Comparison of ENCODE assay signal across 38 mouse cellular contexts in genomic region chr3:155099266-155099665, GRCm38 (mm10). TPM values are rescaled to one million over a fixed set of nuclear protein-coding genes. Genes with fewer than 3 reads are reported as not detected.
"Had no signal": no experiment of that assay in that cellular context is flagged by ENCODE, and none has a peak within 500 bp of the region (broad histone marks: within the 10 kb centered on the region; RNA-seq: fewer than 3 reads in every experiment).

No protein-coding gene starts in this region.

- H3K9me3 ChIP-seq: limb, embryonic 10.5 days; limb, embryonic 12.5 days; limb, embryonic 13.5 days; limb, embryonic 15.5 days; liver, embryonic 12.5 days; liver, embryonic 13.5 days; liver, embryonic 15.5 days; lung, embryonic 15.5 days; megakaryocyte, embryonic 14.5 days; midbrain, embryonic 10.5 days; midbrain, embryonic 12.5 days; midbrain, embryonic 13.5 days; midbrain, embryonic 15.5 days; neural tube, embryonic 12.5 days; neural tube, embryonic 13.5 days had no signal

- H3K36me3 ChIP-seq: limb, embryonic 10.5 days; limb, embryonic 12.5 days; limb, embryonic 13.5 days; limb, embryonic 15.5 days; liver, embryonic 12.5 days; liver, embryonic 13.5 days; liver, embryonic 15.5 days; lung, embryonic 15.5 days; midbrain, embryonic 10.5 days; midbrain, embryonic 12.5 days; midbrain, embryonic 13.5 days; midbrain, embryonic 15.5 days; neural tube, embryonic 12.5 days; neural tube, embryonic 13.5 days had no signal

- DNase-seq: left cerebral cortex, postnatal 4 days; liver; liver, embryonic 13.5 days; liver, postnatal 0 days; lung, adult 18-20 months; lung, adult 2 months; lung, embryonic 14.5 days; lung, postnatal 10 days; lung, postnatal 14 days; lung, postnatal 36 days; lung, postnatal 4 days; midbrain, embryonic 14.5 days had no signal

- H3K4me2 ChIP-seq: limb, embryonic 12.5 days; limb, embryonic 13.5 days; limb, embryonic 15.5 days; liver, embryonic 11.5 days; liver, embryonic 12.5 days; liver, embryonic 13.5 days; liver, embryonic 15.5 days; lung, embryonic 14.5 days; lung, embryonic 15.5 days; midbrain, embryonic 11.5 days; midbrain, embryonic 12.5 days; midbrain, embryonic 13.5 days; midbrain, embryonic 15.5 days; neural tube, embryonic 12.5 days; neural tube, embryonic 13.5 days had no signal

- H3K4me1 ChIP-seq: limb, embryonic 10.5 days; limb, embryonic 12.5 days; limb, embryonic 13.5 days; limb, embryonic 15.5 days; liver, embryonic 12.5 days; liver, embryonic 13.5 days; liver, embryonic 15.5 days; lung, embryonic 15.5 days; megakaryocyte, embryonic 14.5 days; midbrain, embryonic 10.5 days; midbrain, embryonic 12.5 days; midbrain, embryonic 13.5 days; midbrain, embryonic 15.5 days; neural tube, embryonic 12.5 days; neural tube, embryonic 13.5 days had no signal

- H3K27me3 ChIP-seq: limb, embryonic 12.5 days; limb, embryonic 13.5 days; limb, embryonic 15.5 days; liver, embryonic 12.5 days; liver, embryonic 13.5 days; liver, embryonic 15.5 days; lung, embryonic 15.5 days; megakaryocyte, embryonic 14.5 days; midbrain, embryonic 12.5 days; midbrain, embryonic 13.5 days; midbrain, embryonic 15.5 days; neural tube, embryonic 12.5 days; neural tube, embryonic 13.5 days had no signal

- H3K9ac ChIP-seq: limb, embryonic 12.5 days; limb, embryonic 13.5 days; limb, embryonic 15.5 days; liver, embryonic 12.5 days; liver, embryonic 13.5 days; liver, embryonic 14.5 days; liver, embryonic 15.5 days; liver, postnatal 0 days; lung, embryonic 14.5 days; lung, embryonic 15.5 days; midbrain, embryonic 12.5 days; midbrain, embryonic 13.5 days; midbrain, embryonic 15.5 days; neural tube, embryonic 12.5 days; neural tube, embryonic 13.5 days had no signal

- H3K4me3 ChIP-seq: limb, embryonic 10.5 days; limb, embryonic 12.5 days; limb, embryonic 13.5 days; limb, embryonic 15.5 days; liver, embryonic 12.5 days; liver, embryonic 13.5 days; liver, embryonic 15.5 days; lung, embryonic 15.5 days; megakaryocyte, embryonic 14.5 days; midbrain, embryonic 10.5 days; midbrain, embryonic 12.5 days; midbrain, embryonic 13.5 days; midbrain, embryonic 15.5 days; myocyte; neural tube, embryonic 12.5 days; neural tube, embryonic 13.5 days had no signal

- H3K27ac ChIP-seq: limb, embryonic 10.5 days; limb, embryonic 12.5 days; limb, embryonic 13.5 days; limb, embryonic 15.5 days; liver, embryonic 12.5 days; liver, embryonic 13.5 days; liver, embryonic 14.5 days; liver, embryonic 15.5 days; lung, embryonic 15.5 days; macrophage; midbrain, embryonic 10.5 days; midbrain, embryonic 12.5 days; midbrain, embryonic 13.5 days; midbrain, embryonic 15.5 days; neural tube, embryonic 12.5 days; neural tube, embryonic 13.5 days had no signal

- ATAC-seq: liver, embryonic 12.5 days; liver, postnatal 0 days; lung, postnatal 0 days; midbrain, embryonic 13.5 days; midbrain, embryonic 15.5 days; midbrain, embryonic 16.5 days had no signal

RNA-seq across cellular contexts. Expression of gene Tnni3k, which starts 44.1 kb away (rescaled TPM):
- polyA plus RNA-seq: limb, embryonic 10.5 days; limb, embryonic 11.5 days; limb, embryonic 12.5 days; liver, adult 2 months; liver, embryonic 12.5 days; liver, embryonic 13.5 days; liver, embryonic 14.5 days; liver, embryonic 15.5 days; liver, embryonic 16.5 days; liver, postnatal 0 days; lung, embryonic 14.5 days; macrophage; midbrain, embryonic 10.5 days; midbrain, embryonic 12.5 days; midbrain, embryonic 14.5 days; midbrain, postnatal 0 days; neural tube, embryonic 11.5 days; neural tube, embryonic 12.5 days; neural tube, embryonic 13.5 days had no signal
